Mouse (Mus musculus): ENCODE data around the gene Fbxw2. TPM values are rescaled to one million over a fixed set of nuclear protein-coding genes. Genes with fewer than 3 reads are reported as not detected.
A peak's percentile ranks its signal among the peaks of the same experiment; 100 is the strongest.
"Not testable (repeated sequence)": the region's sequence is repeated elsewhere in the genome, so short reads cannot be mapped to it uniquely, and the experiment has no call there.

Fbxw2 gene
- polyA plus RNA-seq, 1 experiment from 2014 or later: 122 TPM

DNA sequence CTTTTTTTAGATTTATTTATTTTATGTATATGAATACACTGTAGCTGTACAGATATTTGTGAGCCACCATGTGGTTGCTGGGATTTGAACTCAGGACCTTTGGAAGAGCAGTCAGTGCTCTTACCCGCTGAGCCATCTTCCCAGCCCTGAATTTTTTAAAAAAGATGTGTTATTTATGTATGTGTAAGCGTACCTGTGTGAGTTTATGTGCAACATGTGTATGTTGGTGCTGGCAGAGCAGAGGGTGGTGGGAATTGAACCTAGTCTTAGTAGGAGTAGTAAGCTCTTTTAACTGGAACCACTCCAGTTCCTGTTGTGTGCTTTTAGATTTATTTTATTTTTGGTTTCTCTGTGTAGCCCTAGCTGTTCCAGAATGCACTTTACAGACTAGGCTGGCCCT, 21.9 kb downstream of the Fbxw2 start:
- H3K9me3 ChIP-seq (ENCODE audit: control insufficient read depth, low read length): no peaks in the 10 kb centered on the region

DNA sequence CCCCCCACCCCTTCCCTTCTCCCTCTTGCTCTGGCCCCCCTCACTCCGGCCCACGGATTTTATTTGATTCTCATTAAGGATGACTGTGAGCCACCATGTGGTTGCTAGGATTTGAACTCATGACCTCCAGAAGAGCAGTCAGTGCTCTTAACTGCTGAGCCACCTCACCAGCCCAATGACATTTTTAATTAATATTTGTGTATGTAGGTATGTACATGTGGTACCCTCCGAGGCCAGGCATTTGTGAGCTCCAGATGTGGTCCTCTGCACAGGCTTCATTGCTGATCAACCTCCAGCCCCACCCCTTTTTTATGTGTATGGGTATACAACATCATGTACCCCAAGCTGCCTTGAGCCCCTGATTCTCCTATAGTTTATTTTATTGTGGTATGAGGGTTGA, 22.4 kb downstream of the Fbxw2 start:
- Histone ChIP-seq H3K4me1 (replicated peaks; ENCODE audit: control insufficient read depth, insufficient read depth, low read length) (peaks cover 20% of the 10 kb centered on the region), H3K9ac (replicated peaks; ENCODE audit: low read depth, low read length) (no peak overlapping the region), H3K9me3 (ENCODE audit: control insufficient read depth, low read length) (no peaks in the 10 kb centered on the region), H3K4me2 (ENCODE audit: low read length) (peak overlapping the region; percentile 36), H3K27ac (ENCODE audit: low read length) (no peak overlapping the region), H3K27me3 (replicated peaks; ENCODE audit: control insufficient read depth, insufficient read depth, low read length) (no peaks in the 10 kb centered on the region), H3K4me3 (replicated peaks; ENCODE audit: low read length) (no peak overlapping the region), H3K36me3 (ENCODE audit: control insufficient read depth, insufficient read depth) (no peaks in the 10 kb centered on the region; the same call in 1 of the 2 replicates)
- 79% methylated on average over 3 of the region's 3 CpGs for WGBS
- no peak for ATAC-seq

More for the DNA sequence above, 21.9 kb downstream of the Fbxw2 start:
- Histone ChIP-seq H3K36me3 (ENCODE audit: control insufficient read depth, insufficient read depth) (no peaks in the 10 kb centered on the region; the same call in 1 of the 2 replicates), H3K27me3 (replicated peaks; ENCODE audit: control insufficient read depth, insufficient read depth, low read length) (no peaks in the 10 kb centered on the region), H3K4me1 (replicated peaks; ENCODE audit: control insufficient read depth, insufficient read depth, low read length) (peaks cover 17% of the 10 kb centered on the region), H3K4me3 (replicated peaks; ENCODE audit: low read length) (no peak overlapping the region), H3K27ac (ENCODE audit: low read length) (no peak overlapping the region), H3K4me2 (ENCODE audit: low read length) (no peak overlapping the region), H3K9ac (replicated peaks; ENCODE audit: low read depth, low read length) (no peak overlapping the region)
- 93% methylated on average over 2 of the region's 2 CpGs for WGBS
- no peak for ATAC-seq

- Histone ChIP-seq H3K9ac (replicated peaks; ENCODE audit: low read depth, low read length) (peak overlapping the region; percentile 75), H3K4me1 (replicated peaks; ENCODE audit: control insufficient read depth, insufficient read depth, low read length) (peaks cover 20% of the 10 kb centered on the region), H3K4me2 (ENCODE audit: low read length) (peak overlapping the region; percentile 91), H3K27ac (ENCODE audit: low read length) (peak overlapping the region; percentile 87), H3K4me3 (replicated peaks; ENCODE audit: low read length) (peak overlapping the region; percentile 62)
- not testable (repeated sequence) for H3K36me3 ChIP-seq (ENCODE audit: control insufficient read depth, insufficient read depth); H3K27me3 ChIP-seq (replicated peaks; ENCODE audit: control insufficient read depth, insufficient read depth, low read length); H3K9me3 ChIP-seq (ENCODE audit: control insufficient read depth, low read length)
- ATAC-seq: peak; percentile 53
- WGBS: under 1% methylated on average over 25 of the region's 32 CpGs
Observed at GRCm38 (mm10) chr2:34802565-34803245, 23.4 kb downstream of the Fbxw2 start.

- H3K27me3 ChIP-seq (replicated peaks; ENCODE audit: control insufficient read depth, insufficient read depth, low read length): no peaks in the 10 kb centered on the region
- H3K4me2 ChIP-seq (ENCODE audit: low read length): peak overlapping the region; percentile 28; the same call in 1 of the 2 replicates
- H3K9ac ChIP-seq (replicated peaks; ENCODE audit: low read depth, low read length): peak overlapping the region; percentile 75
- WGBS: 5% methylated on average over 39 of the region's 39 CpGs
- no peaks in the 10 kb centered on the region for H3K9me3 ChIP-seq (ENCODE audit: control insufficient read depth, low read length)
- H3K36me3 ChIP-seq (ENCODE audit: control insufficient read depth, insufficient read depth): no peaks in the 10 kb centered on the region; the same call in 1 of the 2 replicates
- H3K4me1 ChIP-seq (replicated peaks; ENCODE audit: control insufficient read depth, insufficient read depth, low read length): peaks cover 20% of the 10 kb centered on the region
- peak overlapping the region; percentile 87 for H3K27ac ChIP-seq (ENCODE audit: low read length)
- peak overlapping the region; percentile 62 for H3K4me3 ChIP-seq (replicated peaks; ENCODE audit: low read length)
- ATAC-seq: peak; percentile 98
Observed at GRCm38 (mm10) chr2:34801516-34802482, 24.3 kb downstream of the Fbxw2 start.

DNA sequence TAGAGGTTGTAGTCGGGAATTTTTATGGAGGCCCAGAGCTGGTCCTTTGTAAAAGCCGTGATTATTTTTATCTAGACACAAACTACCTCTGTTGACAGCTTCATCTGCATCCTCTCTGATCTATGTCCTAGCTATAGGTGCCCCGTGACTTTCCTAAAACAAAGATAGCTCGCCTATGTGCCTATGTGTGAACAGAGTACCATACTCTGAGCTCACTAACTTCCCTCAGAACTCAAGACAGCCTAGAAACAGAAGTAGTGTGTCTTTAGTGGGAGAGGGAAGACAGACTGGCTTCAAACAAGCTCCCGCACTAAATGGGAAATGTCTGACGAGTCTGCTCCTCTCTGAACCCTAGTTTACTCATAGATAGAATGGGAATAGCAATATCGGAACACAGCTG, 25.7 kb downstream of the Fbxw2 start:
- no peaks in the 10 kb centered on the region for H3K9me3 ChIP-seq (ENCODE audit: control insufficient read depth, low read length)
- no peak overlapping the region for H3K27ac ChIP-seq (ENCODE audit: low read length)
- H3K9ac ChIP-seq (replicated peaks; ENCODE audit: low read depth, low read length): no peak overlapping the region
- peaks cover 20% of the 10 kb centered on the region for H3K4me1 ChIP-seq (replicated peaks; ENCODE audit: control insufficient read depth, insufficient read depth, low read length)
- 85% methylated on average over 7 of the region's 7 CpGs for WGBS
- no peak overlapping the region for H3K4me2 ChIP-seq (ENCODE audit: low read length)
- no peaks in the 10 kb centered on the region for H3K36me3 ChIP-seq (ENCODE audit: control insufficient read depth, insufficient read depth)
- no peaks in the 10 kb centered on the region for H3K27me3 ChIP-seq (replicated peaks; ENCODE audit: control insufficient read depth, insufficient read depth, low read length)
- ATAC-seq: no peak
- no peak overlapping the region for H3K4me3 ChIP-seq (replicated peaks; ENCODE audit: low read length)

- H3K9me3 ChIP-seq (ENCODE audit: control insufficient read depth, low read length): no peaks in the 10 kb centered on the region
- peak within 1 kb of the TSS; percentile 60 for H3K4me3 ChIP-seq (replicated peaks; ENCODE audit: low read length)
- WGBS: 4% methylated on average over 44 of the region's 44 CpGs
- H3K36me3 ChIP-seq (ENCODE audit: control insufficient read depth, insufficient read depth): no peaks in the 10 kb centered on the region
- peak; percentile 48 for ATAC-seq
- H3K4me1 ChIP-seq (replicated peaks; ENCODE audit: control insufficient read depth, insufficient read depth, low read length): peaks cover 20% of the 10 kb centered on the region
- H3K27ac ChIP-seq (ENCODE audit: low read length): peak within 1 kb of the TSS; percentile 13; the same call in 1 of the 2 replicates
- H3K27me3 ChIP-seq (replicated peaks; ENCODE audit: control insufficient read depth, insufficient read depth, low read length): no peaks in the 10 kb centered on the region
- peak within 1 kb of the TSS; percentile 69 for H3K9ac ChIP-seq (replicated peaks; ENCODE audit: low read depth, low read length)
- H3K4me2 ChIP-seq (ENCODE audit: low read length): peak within 1 kb of the TSS; percentile 93
Observed at GRCm38 (mm10) chr2:34799357-34800256, 26.5 kb downstream of the Fbxw2 start, which contains the start of gene Rabepk. Rabepk (minus strand) TSS chr2:34799912.

- no peak overlapping the region for H3K27ac ChIP-seq (ENCODE audit: low read length)
- H3K36me3 ChIP-seq (ENCODE audit: control insufficient read depth, insufficient read depth): no peaks in the 10 kb centered on the region
- H3K27me3 ChIP-seq (replicated peaks; ENCODE audit: control insufficient read depth, insufficient read depth, low read length): no peaks in the 10 kb centered on the region
- no peaks in the 10 kb centered on the region for H3K9me3 ChIP-seq (ENCODE audit: control insufficient read depth, low read length)
- WGBS: 94% methylated on average over 7 of the region's 7 CpGs
- no peak for ATAC-seq
- H3K9ac ChIP-seq (replicated peaks; ENCODE audit: low read depth, low read length): no peak overlapping the region
- no peak overlapping the region for H3K4me3 ChIP-seq (replicated peaks; ENCODE audit: low read length)
- H3K4me1 ChIP-seq (replicated peaks; ENCODE audit: control insufficient read depth, insufficient read depth, low read length): peaks cover 8% of the 10 kb centered on the region
- no peak overlapping the region for H3K4me2 ChIP-seq (ENCODE audit: low read length)
Observed at GRCm38 (mm10) chr2:34795426-34795825, 30.7 kb downstream of the Fbxw2 start.

DNA sequence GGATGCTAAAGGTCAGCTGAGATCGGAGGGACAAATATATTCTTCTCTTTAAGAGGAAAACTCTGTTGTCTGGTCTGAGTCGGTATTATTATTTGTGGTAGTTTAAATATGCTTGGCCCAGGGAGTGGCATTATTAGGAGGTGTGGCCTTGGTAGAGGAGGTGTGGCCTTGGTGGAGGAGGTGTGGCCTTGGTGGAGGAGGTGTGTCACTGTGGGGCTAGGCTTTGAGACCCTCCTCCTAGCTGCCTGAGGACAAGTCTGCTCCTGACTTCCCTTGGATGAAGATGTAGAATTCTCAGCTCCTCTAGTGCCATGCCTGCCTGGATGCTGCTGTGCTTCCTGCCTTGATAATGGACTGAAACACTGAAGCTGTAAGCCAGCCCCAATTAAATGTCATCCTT, 31.6 kb downstream of the Fbxw2 start:
- H3K27ac ChIP-seq (ENCODE audit: low read length): no peak overlapping the region
- H3K36me3 ChIP-seq (ENCODE audit: control insufficient read depth, insufficient read depth): no peaks in the 10 kb centered on the region
- H3K9ac ChIP-seq (replicated peaks; ENCODE audit: low read depth, low read length): no peak overlapping the region
- no peak overlapping the region for H3K4me3 ChIP-seq (replicated peaks; ENCODE audit: low read length)
- no peak overlapping the region for H3K4me2 ChIP-seq (ENCODE audit: low read length)
- no peaks in the 10 kb centered on the region for H3K9me3 ChIP-seq (ENCODE audit: control insufficient read depth, low read length)
- WGBS: 98% methylated on average over 2 of the region's 2 CpGs
- ATAC-seq: no peak
- no peaks in the 10 kb centered on the region for H3K27me3 ChIP-seq (replicated peaks; ENCODE audit: control insufficient read depth, insufficient read depth, low read length)
- H3K4me1 ChIP-seq (replicated peaks; ENCODE audit: control insufficient read depth, insufficient read depth, low read length): peaks cover 5% of the 10 kb centered on the region
